Mouse (Mus musculus): ENCODE measurements around the gene Stom. TPM values are rescaled to one million over a fixed set of nuclear protein-coding genes. Genes with fewer than 3 reads are reported as not detected.

Gene Stom
- polyA plus RNA-seq, 1 experiment from 2014 or later, result 9.7 TPM

GRCm38 (mm10) chr2:35287017-35287620 lies 49.7 kb downstream of the Stom start:
- H3K27me3 ChIP-seq, result peaks cover 23% of the 10 kb centered on the region
- no peak overlapping the region for H3K27ac ChIP-seq
- H3K9me3 ChIP-seq, result no peaks in the 10 kb centered on the region
- ATAC-seq, result no peak
- WGBS, result 82% methylated on average over 12 of the region's 12 CpGs
- H3K9ac ChIP-seq (replicated peaks), result no peak overlapping the region
- no peak overlapping the region for H3K4me3 ChIP-seq (replicated peaks)
- no peaks in the 10 kb centered on the region for H3K36me3 ChIP-seq
- no peak overlapping the region for H3K4me2 ChIP-seq (replicated peaks)
- H3K4me1 ChIP-seq (replicated peaks), result peaks cover 4% of the 10 kb centered on the region; the same call in 1 of the 2 replicates

- no peak overlapping the region for H3K9ac ChIP-seq (replicated peaks)
- H3K4me2 ChIP-seq (replicated peaks), result no peak overlapping the region
- peaks cover 37% of the 10 kb centered on the region for H3K27me3 ChIP-seq
- peaks cover 6% of the 10 kb centered on the region; the same call in 1 of the 2 replicates for H3K4me1 ChIP-seq (replicated peaks)
- 79% methylated on average over 5 of the region's 5 CpGs for WGBS
- no peaks in the 10 kb centered on the region for H3K36me3 ChIP-seq
- H3K27ac ChIP-seq, result no peak overlapping the region
- no peak for ATAC-seq
- H3K9me3 ChIP-seq, result no peaks in the 10 kb centered on the region
- H3K4me3 ChIP-seq (replicated peaks), result no peak overlapping the region
Measured at GRCm38 (mm10) chr2:35285209-35285608, 51.6 kb downstream of the Stom start.

GRCm38 (mm10) chr2:35283997-35284396 lies 52.8 kb downstream of the Stom start:
- H3K9me3 ChIP-seq, result no peaks in the 10 kb centered on the region
- H3K27ac ChIP-seq, result no peak overlapping the region
- no peak for ATAC-seq
- peaks cover 6% of the 10 kb centered on the region; the same call in 1 of the 2 replicates for H3K4me1 ChIP-seq (replicated peaks)
- no peak overlapping the region for H3K9ac ChIP-seq (replicated peaks)
- no peak overlapping the region for H3K4me2 ChIP-seq (replicated peaks)
- WGBS, result 80% methylated on average over 4 of the region's 4 CpGs
- H3K27me3 ChIP-seq, result peaks cover 37% of the 10 kb centered on the region
- H3K36me3 ChIP-seq, result no peaks in the 10 kb centered on the region
- H3K4me3 ChIP-seq (replicated peaks), result no peak overlapping the region

GRCm38 (mm10) chr2:35282214-35282613 lies 54.6 kb downstream of the Stom start:
- no peak overlapping the region; the same call in 1 of the 2 replicates for H3K9ac ChIP-seq (replicated peaks)

GRCm38 (mm10) chr2:35280001-35280400 lies 56.8 kb downstream of the Stom start:
- H3K27ac ChIP-seq, result no peak overlapping the region
- no peak overlapping the region for H3K9ac ChIP-seq (replicated peaks)
- peaks cover 37% of the 10 kb centered on the region for H3K27me3 ChIP-seq
- 70% methylated on average over 3 of the region's 3 CpGs for WGBS
- ATAC-seq, result no peak
- H3K4me3 ChIP-seq (replicated peaks), result no peak overlapping the region
- H3K36me3 ChIP-seq, result no peaks in the 10 kb centered on the region
- H3K4me2 ChIP-seq (replicated peaks), result no peak overlapping the region
- no peaks in the 10 kb centered on the region for H3K9me3 ChIP-seq
- H3K4me1 ChIP-seq (replicated peaks), result peaks cover 6% of the 10 kb centered on the region; the same call in 1 of the 2 replicates

More at GRCm38 (mm10) chr2:35282214-35282613, 54.6 kb downstream of the Stom start:
- Histone ChIP-seq H3K9me3 (no peaks in the 10 kb centered on the region), H3K36me3 (no peaks in the 10 kb centered on the region), H3K4me2 (replicated peaks) (peak overlapping the region; percentile 47), H3K4me3 (replicated peaks) (peak overlapping the region; percentile 23), H3K27ac (no peak overlapping the region), H3K4me1 (replicated peaks) (peaks cover 6% of the 10 kb centered on the region; the same call in 1 of the 2 replicates), H3K27me3 (peaks cover 37% of the 10 kb centered on the region)
- 2% methylated on average over 32 of the region's 32 CpGs for WGBS
- ATAC-seq, result 0 out of 2 replicates have a peak, but pooled peaks have one; percentile 51

GRCm38 (mm10) chr2:35278371-35279210 lies 58.2 kb downstream of the Stom start:
- ATAC-seq, result no peak

GRCm38 (mm10) chr2:35277686-35278085 lies 59.1 kb downstream of the Stom start:
- H3K4me3 ChIP-seq (replicated peaks), result no peak overlapping the region

More at GRCm38 (mm10) chr2:35278371-35279210, 58.2 kb downstream of the Stom start:
- no peak overlapping the region for H3K9ac ChIP-seq (replicated peaks)
- no peak overlapping the region for H3K27ac ChIP-seq
- 76% methylated on average over 7 of the region's 7 CpGs for WGBS
- H3K4me2 ChIP-seq (replicated peaks), result no peak overlapping the region
- no peak overlapping the region for H3K4me3 ChIP-seq (replicated peaks)
- peaks cover 7% of the 10 kb centered on the region; the same call in 1 of the 2 replicates for H3K4me1 ChIP-seq (replicated peaks)
- peaks cover 29% of the 10 kb centered on the region for H3K27me3 ChIP-seq
- H3K36me3 ChIP-seq, result no peaks in the 10 kb centered on the region
- H3K9me3 ChIP-seq, result no peaks in the 10 kb centered on the region

GRCm38 (mm10) chr2:35273536-35273935 lies 63.2 kb downstream of the Stom start:
- Histone ChIP-seq H3K9ac (replicated peaks) (no peak overlapping the region), H3K9me3 (no peaks in the 10 kb centered on the region), H3K4me1 (replicated peaks) (0 out of 2 replicates have a peak, but pooled peaks cover 4% of the 10 kb centered on the region), H3K36me3 (no peaks in the 10 kb centered on the region), H3K27ac (no peak overlapping the region), H3K27me3 (no peaks in the 10 kb centered on the region), H3K4me3 (replicated peaks) (no peak overlapping the region), H3K4me2 (replicated peaks) (no peak overlapping the region)
- ATAC-seq, result no peak
- 52% methylated on average over 2 of the region's 2 CpGs for WGBS

More at GRCm38 (mm10) chr2:35277686-35278085, 59.1 kb downstream of the Stom start:
- H3K27me3 ChIP-seq, result peaks cover 20% of the 10 kb centered on the region
- no peaks in the 10 kb centered on the region for H3K9me3 ChIP-seq
- H3K4me1 ChIP-seq (replicated peaks), result peaks cover 10% of the 10 kb centered on the region; the same call in 1 of the 2 replicates
- 77% methylated on average over 3 of the region's 3 CpGs for WGBS
- H3K9ac ChIP-seq (replicated peaks), result no peak overlapping the region
- no peak overlapping the region for H3K27ac ChIP-seq
- H3K36me3 ChIP-seq, result no peaks in the 10 kb centered on the region
- no peak overlapping the region for H3K4me2 ChIP-seq (replicated peaks)
- no peak for ATAC-seq

GRCm38 (mm10) chr2:35272881-35273280 lies 63.9 kb downstream of the Stom start:
- Histone ChIP-seq H3K9ac (replicated peaks) (no peak overlapping the region), H3K4me2 (replicated peaks) (no peak overlapping the region), H3K4me1 (replicated peaks) (0 out of 2 replicates have a peak, but pooled peaks cover 4% of the 10 kb centered on the region), H3K4me3 (replicated peaks) (no peak overlapping the region), H3K36me3 (no peaks in the 10 kb centered on the region), H3K27me3 (no peaks in the 10 kb centered on the region), H3K9me3 (no peaks in the 10 kb centered on the region), H3K27ac (no peak overlapping the region)
- WGBS, result 89% methylated on average over 6 of the region's 6 CpGs
- no peak for ATAC-seq

- Histone ChIP-seq H3K4me3 (replicated peaks) (no peak overlapping the region), H3K9ac (replicated peaks) (no peak overlapping the region), H3K36me3 (no peaks in the 10 kb centered on the region), H3K27ac (no peak overlapping the region), H3K9me3 (no peaks in the 10 kb centered on the region), H3K27me3 (no peaks in the 10 kb centered on the region), H3K4me1 (replicated peaks) (0 out of 2 replicates have a peak, but pooled peaks cover 4% of the 10 kb centered on the region), H3K4me2 (replicated peaks) (no peak overlapping the region)
- no peak for ATAC-seq
- WGBS, result 90% methylated on average over 2 of the region's 2 CpGs
Measured at GRCm38 (mm10) chr2:35271817-35272216, 65.0 kb downstream of the Stom start.

GRCm38 (mm10) chr2:35270531-35270984 lies 66.2 kb downstream of the Stom start:
- H3K4me1 ChIP-seq (replicated peaks), result 0 out of 2 replicates have a peak, but pooled peaks cover 4% of the 10 kb centered on the region
- H3K27me3 ChIP-seq, result no peaks in the 10 kb centered on the region
- 9% methylated on average over 10 of the region's 10 CpGs for WGBS
- peak; percentile 61 for ATAC-seq
- no peaks in the 10 kb centered on the region for H3K36me3 ChIP-seq
- no peak overlapping the region for H3K27ac ChIP-seq
- no peak overlapping the region for H3K9ac ChIP-seq (replicated peaks)
- H3K4me3 ChIP-seq (replicated peaks), result no peak overlapping the region
- peak overlapping the region; percentile 26; the same call in 1 of the 2 replicates for H3K4me2 ChIP-seq (replicated peaks)
- no peaks in the 10 kb centered on the region for H3K9me3 ChIP-seq
